Mouse (Mus musculus) embryonic facial prominence, embryonic 10.5 days (tissue): Measurements from ENCODE around the gene Chit1. TPM values are rescaled to one million over a fixed set of nuclear protein-coding genes. Genes with fewer than 3 reads are reported as not detected.

Source experiments
- DNase-seq: peaks from one replicate; pipeline ENCODE4 v3.0.0-alpha.2; 2017; ENCODE audit warnings: low spot score
- H3K27ac ChIP-seq: fragments of 300-500 bp; sonication (generic); replicated peaks from 2 replicates; pipeline ENCODE4 v1.5.1; 2016; ENCODE audit warnings: mild to moderate bottlenecking
- H3K27me3 ChIP-seq: fragments of 300-500 bp; sonication (generic); replicated peaks from 2 replicates; pipeline ENCODE4 v1.6.1; 2016; ENCODE audit warnings: low read depth, mild to moderate bottlenecking; ENCODE audit not compliant: poor library complexity, severe bottlenecking
- H3K36me3 ChIP-seq: fragments of 300-500 bp; sonication (generic); replicated peaks from 2 replicates; pipeline ENCODE4 v1.6.1; 2016; ENCODE audit warnings: mild to moderate bottlenecking, moderate library complexity
- H3K4me1 ChIP-seq: fragments of 300-500 bp; sonication (generic); 2 replicates; pipeline ENCODE4 v1.6.1; 2016
- H3K4me3 ChIP-seq: fragments of 300-500 bp; sonication (generic); 2 replicates; pipeline ENCODE4 v1.5.1; 2016; ENCODE audit warnings: mild to moderate bottlenecking, moderate library complexity
- H3K9me3 ChIP-seq: fragments of 300-500 bp; sonication (generic); 2 replicates; pipeline ENCODE4 v1.6.1; 2016; ENCODE audit warnings: mild to moderate bottlenecking
- WGBS: fragments of 180-500 bp; shearing (Covaris S2); methylation state at CpG from one replicate; pipeline ENCODE4 v1.1.7; 2016; 5-methylcytosine and 5-hydroxymethylcytosine counted together
- polyA plus RNA-seq: library from polyadenylated mRNA; unstranded; fragments of >200 nt; fragmentation: Nextera tagmentation; extraction: Ambion mirVana; gene quantifications from 2 replicates; pipeline ENCODE4 v1.2.1, GENCODE M21; 2016

Chit1 gene
- polyA plus RNA-seq, 1 experiment from 2014 or later, result not detected

DNA sequence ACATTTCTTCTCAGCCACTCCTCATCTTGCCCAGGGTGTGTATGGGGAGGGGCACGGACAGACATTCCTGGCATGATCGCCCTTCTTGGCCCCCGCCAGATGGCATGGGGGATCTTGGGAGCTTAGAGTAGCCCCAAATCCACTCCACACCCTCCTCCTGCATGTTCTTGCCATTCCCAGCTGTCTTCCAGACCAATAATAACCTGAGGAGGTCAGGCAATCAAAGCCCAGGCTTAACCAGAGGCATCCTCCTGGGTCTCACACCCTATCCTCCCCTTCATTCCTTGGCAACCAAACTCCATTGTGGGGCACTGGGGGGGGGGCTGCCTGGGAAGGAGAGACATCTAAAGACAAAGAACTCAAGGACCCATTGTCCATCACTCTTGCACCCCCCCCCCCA, 49.4 kb downstream of the Chit1 start:
- Histone ChIP-seq H3K9me3 (no peaks in the 10 kb centered on the region), H3K36me3 (no peaks in the 10 kb centered on the region), H3K4me1 (peaks cover 16% of the 10 kb centered on the region; the same call in 1 of the 2 replicates), H3K4me3 (no peak overlapping the region), H3K27ac (no peak overlapping the region), H3K27me3 (no peaks in the 10 kb centered on the region)
- no peak for DNase-seq
- WGBS, result 86% methylated on average over 3 of the region's 3 CpGs

DNA sequence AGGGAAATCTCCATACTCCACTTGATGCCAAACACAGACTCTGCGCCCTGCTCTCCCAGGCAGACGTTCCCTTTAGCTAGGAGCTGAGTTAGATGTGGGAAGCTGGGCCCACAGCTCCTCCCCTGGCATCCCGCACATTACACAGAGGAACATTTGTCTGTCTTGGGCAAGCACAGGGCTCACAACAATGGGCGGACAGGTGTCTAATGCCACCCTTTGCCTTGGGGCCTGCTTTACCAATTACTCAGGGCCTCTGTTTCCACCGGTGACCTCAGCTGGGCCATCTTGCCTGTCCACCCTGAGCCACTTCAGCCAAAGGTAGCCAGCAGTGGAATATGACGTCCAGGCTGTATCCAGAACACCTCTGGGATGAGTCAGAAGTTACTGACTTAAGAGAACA, 50.4 kb downstream of the Chit1 start:
- H3K27ac ChIP-seq, result no peak overlapping the region; the same call in 1 of the 2 replicates
- H3K4me1 ChIP-seq, result peaks cover 16% of the 10 kb centered on the region; the same call in 1 of the 2 replicates
- H3K4me3 ChIP-seq, result no peak overlapping the region
- H3K9me3 ChIP-seq, result 0 out of 2 replicates have a peak, but pooled peaks cover 4% of the 10 kb centered on the region
- H3K27me3 ChIP-seq, result no peaks in the 10 kb centered on the region
- WGBS, result 71% methylated on average over 6 of the region's 6 CpGs
- DNase-seq, result no peak
- no peaks in the 10 kb centered on the region for H3K36me3 ChIP-seq

DNA sequence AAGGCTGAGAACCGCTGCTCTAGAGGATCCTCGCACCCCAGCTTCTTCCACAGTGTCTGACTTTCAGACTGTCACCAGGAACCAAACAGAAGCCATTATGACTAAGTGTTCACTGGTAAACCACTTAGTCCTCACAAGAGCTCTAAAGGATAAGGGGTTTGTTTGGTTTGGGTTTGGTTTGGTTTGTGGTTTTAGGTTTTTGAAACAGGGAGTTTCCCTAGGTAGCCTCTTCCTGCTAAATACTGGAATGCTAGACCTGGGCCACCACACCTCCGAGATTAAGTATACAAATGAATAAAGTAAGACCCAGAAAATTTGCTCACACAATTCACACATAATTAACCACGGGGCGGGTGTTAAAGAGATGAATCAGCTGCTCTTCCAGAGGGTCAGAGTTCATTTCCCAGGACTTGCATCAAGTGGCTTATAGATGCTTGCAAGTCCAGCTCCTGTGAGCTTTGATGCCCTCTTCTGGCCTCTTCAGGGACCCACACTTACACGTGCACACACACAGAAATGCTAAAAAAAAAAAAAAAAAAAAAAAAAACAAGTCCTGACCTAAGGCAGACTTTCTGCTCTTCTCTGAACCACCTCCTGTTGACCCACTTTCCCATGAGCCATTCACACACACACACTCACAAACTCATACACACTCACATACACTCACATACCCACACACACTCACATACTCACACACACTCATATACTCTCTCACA, 51.6 kb downstream of the Chit1 start:
- DNase-seq, result no peak
- H3K4me3 ChIP-seq, result no peak overlapping the region

DNA sequence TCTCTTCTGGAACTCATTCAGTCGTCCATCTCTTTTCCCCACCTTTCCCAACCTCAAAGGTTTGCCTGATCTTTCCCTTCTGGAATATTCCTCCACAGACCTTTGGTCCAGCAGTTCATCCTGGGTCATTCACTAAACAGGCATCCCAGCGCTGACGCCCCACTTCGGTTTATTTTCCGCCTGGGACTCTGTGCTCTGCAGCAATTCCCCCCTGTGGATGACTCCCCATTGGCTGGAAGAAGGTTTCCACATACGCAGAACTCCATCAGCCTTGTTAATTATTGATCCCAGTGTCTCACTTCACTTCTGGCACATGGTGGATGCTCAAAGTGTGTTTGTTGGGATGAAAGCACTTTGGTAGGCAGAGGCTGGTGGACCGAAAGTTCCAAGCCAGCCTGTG, 52.4 kb downstream of the Chit1 start:
- H3K4me3 ChIP-seq, result no peak overlapping the region
- DNase-seq, result no peak
- no peaks in the 10 kb centered on the region for H3K36me3 ChIP-seq
- H3K27me3 ChIP-seq, result no peaks in the 10 kb centered on the region
- 93% methylated on average over 7 of the region's 7 CpGs for WGBS
- peaks cover 20% of the 10 kb centered on the region; the same call in 1 of the 2 replicates for H3K4me1 ChIP-seq
- no peak overlapping the region for H3K27ac ChIP-seq
- 0 out of 2 replicates have a peak, but pooled peaks cover 5% of the 10 kb centered on the region for H3K9me3 ChIP-seq

More for the DNA sequence above, 51.6 kb downstream of the Chit1 start:
- no peaks in the 10 kb centered on the region for H3K27me3 ChIP-seq
- H3K4me1 ChIP-seq, result peaks cover 18% of the 10 kb centered on the region; the same call in 1 of the 2 replicates
- 69% methylated on average over 6 of the region's 6 CpGs for WGBS
- 0 out of 2 replicates have a peak, but pooled peaks cover 5% of the 10 kb centered on the region for H3K9me3 ChIP-seq
- H3K27ac ChIP-seq, result no peak overlapping the region
- H3K36me3 ChIP-seq, result no peaks in the 10 kb centered on the region

DNA sequence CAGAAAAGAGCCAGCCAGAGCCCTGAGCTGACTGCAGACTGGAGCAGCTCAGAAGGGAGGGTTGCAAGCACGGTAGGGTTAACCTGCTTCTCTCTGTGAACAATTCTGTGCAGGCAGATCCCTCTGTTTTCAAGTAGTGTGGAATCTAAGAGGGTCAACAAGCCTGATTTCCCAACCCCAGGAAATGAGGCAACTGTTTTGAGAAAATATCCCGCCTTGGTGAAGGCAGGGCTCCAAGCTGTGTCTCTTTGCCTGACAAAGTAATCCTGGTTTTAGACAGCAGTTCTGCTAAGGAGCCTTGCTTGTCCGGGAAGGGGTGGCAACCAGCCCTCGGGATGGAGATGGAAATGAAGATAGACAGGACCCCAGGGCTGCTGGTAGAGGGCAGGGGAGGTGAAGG, 53.4 kb downstream of the Chit1 start:
- H3K36me3 ChIP-seq, result no peaks in the 10 kb centered on the region
- no peaks in the 10 kb centered on the region for H3K27me3 ChIP-seq
- no peak overlapping the region for H3K4me3 ChIP-seq
- H3K4me1 ChIP-seq, result peaks cover 20% of the 10 kb centered on the region; the same call in 1 of the 2 replicates
- 0 out of 2 replicates have a peak, but pooled peaks cover 5% of the 10 kb centered on the region for H3K9me3 ChIP-seq
- DNase-seq, result no peak
- H3K27ac ChIP-seq, result no peak overlapping the region
- WGBS, result 65% methylated on average over 4 of the region's 4 CpGs

DNA sequence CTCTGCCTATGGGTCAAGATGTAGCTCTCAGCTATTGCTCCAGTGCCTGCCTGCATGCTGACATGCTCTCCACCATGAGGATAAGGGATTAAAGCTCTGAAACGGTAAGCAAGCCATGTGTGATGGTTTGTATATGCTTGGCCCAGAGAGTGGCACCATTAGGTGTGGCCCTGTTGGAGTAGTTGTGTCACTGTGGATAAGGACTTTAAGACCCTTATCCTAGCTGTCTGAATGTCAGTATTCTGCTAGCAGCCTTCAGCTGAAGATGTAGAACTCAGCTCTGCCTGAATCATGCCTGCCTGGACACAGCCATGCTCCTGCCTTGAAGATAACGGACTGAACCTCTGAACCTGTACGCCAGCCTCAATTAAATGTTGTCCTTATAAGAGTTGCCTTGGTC, 55.5 kb downstream of the Chit1 start:
- no peak overlapping the region for H3K4me3 ChIP-seq
- no peaks in the 10 kb centered on the region for H3K36me3 ChIP-seq
- no peaks in the 10 kb centered on the region for H3K27me3 ChIP-seq
- H3K9me3 ChIP-seq, result 0 out of 2 replicates have a peak, but pooled peaks cover 5% of the 10 kb centered on the region
- DNase-seq, result no peak
- H3K4me1 ChIP-seq, result peaks cover 18% of the 10 kb centered on the region; the same call in 1 of the 2 replicates
- H3K27ac ChIP-seq, result no peak overlapping the region
- WGBS, result 91% methylated on average over 3 of the region's 3 CpGs

DNA sequence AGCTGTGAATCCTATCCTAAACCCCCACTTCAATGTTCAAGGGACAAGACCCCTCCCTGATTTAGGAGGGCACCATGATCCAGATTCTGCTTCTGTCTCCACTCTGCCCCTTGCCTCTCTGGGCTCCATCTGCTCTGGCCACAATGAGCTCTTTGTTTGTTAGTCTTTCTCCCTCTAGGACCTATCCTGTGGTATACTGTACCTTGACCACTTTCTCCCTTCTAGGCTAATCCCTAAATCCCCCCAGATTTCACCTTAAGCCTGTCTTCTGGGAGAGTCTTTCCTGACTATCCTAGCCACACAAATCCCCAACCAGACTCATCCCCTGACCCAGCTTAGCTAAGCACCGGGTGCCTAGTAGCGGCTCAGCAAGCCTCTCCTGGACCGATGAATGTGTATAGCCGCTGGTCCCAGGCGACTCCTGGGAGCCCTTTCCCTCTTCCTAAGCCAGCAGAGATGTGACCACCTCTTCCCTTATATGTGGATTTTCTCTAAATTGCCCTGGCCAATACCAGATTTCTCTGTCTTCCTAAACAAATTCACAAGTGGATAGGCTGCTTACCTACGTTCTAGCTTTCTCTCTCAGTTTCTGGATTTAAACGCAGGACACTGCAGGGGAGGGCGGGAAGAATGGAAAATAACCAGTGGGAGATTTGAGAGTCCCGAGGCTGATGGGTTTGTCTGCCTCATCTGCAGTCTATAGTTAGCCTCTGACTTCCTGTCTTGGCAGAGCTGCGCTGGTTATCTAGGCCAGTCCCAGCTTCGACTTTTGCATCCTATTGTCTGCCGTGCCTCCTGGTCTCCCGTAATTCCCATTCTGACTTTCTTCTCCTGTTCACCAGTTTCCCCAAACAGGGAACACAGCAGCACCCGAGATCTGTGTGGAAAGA, 56.6 kb downstream of the Chit1 start:
- Histone ChIP-seq H3K4me3 (no peak overlapping the region), H3K9me3 (0 out of 2 replicates have a peak, but pooled peaks cover 5% of the 10 kb centered on the region), H3K4me1 (peaks cover 11% of the 10 kb centered on the region; the same call in 1 of the 2 replicates), H3K27ac (no peak overlapping the region), H3K27me3 (no peaks in the 10 kb centered on the region), H3K36me3 (no peaks in the 10 kb centered on the region)
- 48% methylated on average over 14 of the region's 14 CpGs for WGBS
- no peak for DNase-seq

DNA sequence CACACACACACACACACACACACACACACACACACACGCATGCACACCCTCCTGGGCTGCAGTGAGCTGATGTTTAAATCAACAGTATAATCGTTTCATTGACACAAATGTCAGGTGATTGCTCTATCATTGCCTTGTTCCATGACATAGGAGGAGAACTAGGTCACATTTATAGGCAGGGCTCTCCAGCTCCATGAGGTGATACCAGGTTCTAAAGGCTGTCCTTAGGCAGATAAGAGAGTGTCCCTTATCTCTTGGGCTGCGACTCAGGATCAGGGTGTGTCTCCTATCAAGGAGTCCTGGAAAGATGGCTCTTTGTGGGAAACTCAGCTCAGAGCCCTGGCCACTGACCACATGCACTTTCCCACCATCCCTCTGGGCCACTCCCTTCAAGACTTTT, 57.5 kb downstream of the Chit1 start:
- H3K36me3 ChIP-seq, result no peaks in the 10 kb centered on the region
- no peak overlapping the region for H3K27ac ChIP-seq
- peaks cover 11% of the 10 kb centered on the region; the same call in 1 of the 2 replicates for H3K4me1 ChIP-seq
- H3K9me3 ChIP-seq, result 0 out of 2 replicates have a peak, but pooled peaks cover 5% of the 10 kb centered on the region
- 84% methylated on average over 3 of the region's 3 CpGs for WGBS
- DNase-seq, result no peak
- H3K4me3 ChIP-seq, result no peak overlapping the region
- H3K27me3 ChIP-seq, result no peaks in the 10 kb centered on the region

DNA sequence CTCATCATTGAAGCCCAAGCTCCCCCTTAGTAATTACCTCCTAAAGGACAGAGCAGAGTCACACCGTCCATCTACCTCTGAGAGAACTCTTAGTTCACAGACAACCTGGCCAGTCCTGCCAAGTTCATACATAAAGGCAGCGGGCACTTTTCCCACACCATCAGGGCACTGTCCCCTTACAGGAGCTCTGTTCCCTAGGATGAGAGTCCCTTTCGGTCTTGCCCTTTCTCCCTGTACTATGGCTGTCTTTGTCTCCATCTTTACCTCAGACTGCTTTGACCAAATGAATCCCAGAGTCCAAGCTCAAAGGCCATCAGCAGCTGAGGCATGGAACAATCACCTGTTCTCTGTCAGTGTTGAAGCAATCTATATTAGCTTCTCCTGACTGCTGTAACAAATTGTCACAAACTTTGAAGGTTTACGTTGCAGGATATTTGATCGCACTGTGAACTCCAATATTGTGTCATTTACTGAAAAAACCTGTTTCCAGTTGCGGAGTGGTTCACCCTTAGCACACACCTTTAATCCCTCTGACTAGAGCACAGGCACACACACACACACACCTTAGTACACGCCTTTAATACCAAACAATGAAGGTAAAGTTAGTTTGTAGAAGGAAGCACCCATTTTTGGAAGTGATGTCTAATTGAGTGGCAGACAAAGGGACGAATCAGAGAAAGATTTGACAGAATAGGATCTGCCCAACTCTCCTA, 58.1 kb downstream of the Chit1 start:
- 91% methylated on average over 8 of the region's 8 CpGs for WGBS
- peaks cover 10% of the 10 kb centered on the region; the same call in 1 of the 2 replicates for H3K4me1 ChIP-seq

DNA sequence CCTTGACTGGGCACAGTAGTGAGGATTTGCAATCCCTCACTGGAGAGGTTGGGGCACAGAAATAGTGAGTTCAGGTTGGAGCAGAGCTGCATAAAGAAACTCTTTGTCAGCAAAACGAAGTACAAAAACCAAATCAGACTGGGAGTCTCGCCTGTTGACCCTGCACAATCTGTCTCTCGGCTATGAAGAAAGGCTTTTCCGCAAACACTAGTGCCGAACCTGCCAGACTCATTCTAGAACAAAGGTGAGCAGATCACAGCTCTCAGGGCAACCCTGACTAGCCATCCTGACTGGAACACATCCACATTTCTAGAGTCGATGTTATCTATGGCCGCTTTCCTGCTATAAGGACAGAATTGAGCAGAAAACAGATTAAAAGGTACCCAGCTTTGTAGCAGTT, 62.0 kb downstream of the Chit1 start:
- Histone ChIP-seq H3K27me3 (no peaks in the 10 kb centered on the region), H3K4me3 (no peak overlapping the region), H3K9me3 (no peaks in the 10 kb centered on the region), H3K36me3 (no peaks in the 10 kb centered on the region), H3K4me1 (no peaks in the 10 kb centered on the region), H3K27ac (no peak overlapping the region)
- WGBS, result 66% methylated on average over 7 of the region's 7 CpGs
- DNase-seq, result no peak

More for the DNA sequence above, 58.1 kb downstream of the Chit1 start:
- H3K27ac ChIP-seq, result no peak overlapping the region
- H3K9me3 ChIP-seq, result 0 out of 2 replicates have a peak, but pooled peaks cover 5% of the 10 kb centered on the region
- no peaks in the 10 kb centered on the region for H3K27me3 ChIP-seq
- H3K36me3 ChIP-seq, result no peaks in the 10 kb centered on the region
- DNase-seq, result no peak
- H3K4me3 ChIP-seq, result no peak overlapping the region

DNA sequence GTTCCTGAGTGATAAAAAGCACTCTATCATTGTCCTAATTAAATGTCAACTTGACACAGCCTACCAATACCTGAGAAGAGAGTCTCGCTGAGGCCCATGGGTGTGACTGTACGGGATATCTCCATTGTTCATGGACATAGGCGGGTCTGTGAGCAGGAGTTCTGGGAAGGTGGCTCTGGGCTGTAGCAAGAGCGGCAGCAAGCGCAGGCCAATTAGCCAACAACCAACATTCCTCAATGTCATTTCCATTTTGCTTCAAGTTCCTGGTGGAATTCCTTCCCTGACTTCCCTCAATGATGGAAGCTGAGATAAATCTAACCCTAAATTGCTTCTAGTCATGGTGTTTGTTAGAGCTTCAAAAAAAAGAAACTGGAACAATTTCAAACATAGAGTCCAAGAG, 66.9 kb downstream of the Chit1 start:
- 84% methylated on average over 5 of the region's 5 CpGs for WGBS
- H3K27ac ChIP-seq, result no peak overlapping the region
- H3K4me3 ChIP-seq, result no peak overlapping the region
- no peaks in the 10 kb centered on the region for H3K9me3 ChIP-seq
- H3K36me3 ChIP-seq, result no peaks in the 10 kb centered on the region
- H3K4me1 ChIP-seq, result peaks cover 32% of the 10 kb centered on the region
- no peak for DNase-seq
- 0 out of 2 replicates have a peak, but pooled peaks cover 8% of the 10 kb centered on the region for H3K27me3 ChIP-seq

DNA sequence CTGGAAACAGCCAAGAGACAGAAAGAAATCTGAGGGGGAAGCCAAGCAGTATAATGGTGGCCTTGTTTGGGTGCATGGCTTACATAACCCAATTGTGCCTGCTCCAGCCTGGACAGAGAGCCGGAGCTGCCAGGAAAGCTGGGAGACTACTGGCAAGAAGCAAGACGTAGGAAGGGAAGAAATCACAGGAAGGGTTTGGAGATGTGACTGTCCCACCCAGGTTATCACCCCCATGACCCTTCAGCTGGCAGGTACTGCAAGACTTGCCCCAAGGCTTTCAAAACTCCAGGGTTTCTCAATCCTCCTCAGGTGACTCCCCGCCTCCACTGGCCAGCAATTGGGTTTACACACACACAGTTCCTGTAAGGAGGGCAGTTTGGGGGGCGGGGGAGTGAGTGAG, 71.0 kb downstream of the Chit1 start, which contains the start of gene Chil1:
Chil1 (plus strand) TSS at position 152 of the 400 bp plus-strand sequence.
- Histone ChIP-seq H3K4me1 (peaks cover 32% of the 10 kb centered on the region), H3K27ac (peak within 1 kb of the TSS; percentile 11; the same call in 1 of the 2 replicates), H3K9me3 (no peaks in the 10 kb centered on the region), H3K4me3 (no peak within 1 kb of the TSS), H3K36me3 (no peaks in the 10 kb centered on the region), H3K27me3 (peaks cover 17% of the 10 kb centered on the region)
- no peak for DNase-seq
- WGBS, result 38% methylated on average over 4 of the region's 4 CpGs
